Mouse (Mus musculus) CD4-positive, CD25-positive, alpha-beta regulatory T cell, adult 2 months (primary cell): ENCODE measurements around the gene Smarcb1.

Experiments used
- DNase-seq: peaks from one replicate; pipeline ENCODE4 v3.0.0-alpha.2; 2012; ENCODE audit warnings: low read depth, low spot score

The Smarcb1 gene

DNA sequence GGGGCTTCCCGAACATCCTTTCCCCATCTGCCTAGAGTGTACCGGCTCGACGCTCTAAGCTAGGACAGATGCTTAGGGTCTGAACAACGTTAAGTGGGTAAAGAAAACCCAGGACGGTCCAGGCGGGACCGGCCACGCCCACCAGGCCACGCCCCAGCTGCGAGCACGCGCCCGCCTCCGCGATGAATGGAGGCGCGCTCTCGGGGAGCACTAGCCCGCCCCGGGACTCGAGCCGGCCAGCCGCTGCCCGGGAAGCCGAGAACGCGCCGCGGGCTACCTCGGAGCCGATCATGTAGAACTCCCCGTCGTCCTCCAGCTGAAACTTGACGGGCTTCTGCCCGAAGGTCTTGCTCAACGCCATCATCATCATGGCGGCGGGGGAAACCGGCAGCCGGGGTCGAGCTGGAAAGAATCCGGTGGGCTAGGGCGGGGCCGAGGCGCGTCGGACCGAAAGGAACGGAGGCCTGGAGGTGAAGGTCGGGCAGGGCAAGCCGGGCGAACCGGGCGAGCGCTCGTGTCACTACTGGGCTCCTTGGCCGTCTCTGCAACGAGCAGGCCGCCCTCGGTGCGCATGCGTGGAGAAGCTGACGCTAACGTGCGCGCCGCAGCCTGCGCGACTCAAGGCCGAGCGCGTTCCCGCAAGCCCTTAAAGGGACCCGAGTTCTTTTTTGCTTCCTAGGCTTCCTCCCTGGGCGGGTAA is at the start of gene Smarcb1:
Gene Smarcb1 (minus strand): TSS at position 592 of the 700 bp plus-strand sequence.
- peak; percentile 98 for DNase-seq

DNA sequence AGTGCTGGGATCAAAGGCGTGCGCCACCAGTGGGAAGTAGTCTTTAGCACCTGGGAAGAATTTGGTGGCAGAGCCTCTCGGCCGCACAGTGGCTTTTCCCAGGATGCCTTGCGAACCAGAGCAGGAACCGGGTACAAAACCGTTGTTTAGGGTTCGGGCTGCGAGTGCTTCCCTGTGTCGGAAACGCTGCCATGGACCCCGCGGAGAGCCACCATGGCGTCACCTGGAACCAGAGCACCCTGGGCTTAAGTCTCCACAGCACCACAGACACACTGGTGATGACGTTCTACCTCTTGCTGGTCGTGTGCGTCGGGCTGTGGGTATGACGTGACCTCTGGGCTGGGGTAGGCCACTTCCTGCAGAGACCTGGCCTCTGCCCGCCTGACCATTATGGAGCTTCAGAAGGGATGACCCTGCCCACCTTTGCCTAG is 33.0 kb upstream of the Smarcb1 start, which contains the start of gene Gm5134:
Gene Gm5134 (plus strand): TSS at position 134 of the 431 bp plus-strand sequence.
- peak; percentile 58 for DNase-seq

DNA sequence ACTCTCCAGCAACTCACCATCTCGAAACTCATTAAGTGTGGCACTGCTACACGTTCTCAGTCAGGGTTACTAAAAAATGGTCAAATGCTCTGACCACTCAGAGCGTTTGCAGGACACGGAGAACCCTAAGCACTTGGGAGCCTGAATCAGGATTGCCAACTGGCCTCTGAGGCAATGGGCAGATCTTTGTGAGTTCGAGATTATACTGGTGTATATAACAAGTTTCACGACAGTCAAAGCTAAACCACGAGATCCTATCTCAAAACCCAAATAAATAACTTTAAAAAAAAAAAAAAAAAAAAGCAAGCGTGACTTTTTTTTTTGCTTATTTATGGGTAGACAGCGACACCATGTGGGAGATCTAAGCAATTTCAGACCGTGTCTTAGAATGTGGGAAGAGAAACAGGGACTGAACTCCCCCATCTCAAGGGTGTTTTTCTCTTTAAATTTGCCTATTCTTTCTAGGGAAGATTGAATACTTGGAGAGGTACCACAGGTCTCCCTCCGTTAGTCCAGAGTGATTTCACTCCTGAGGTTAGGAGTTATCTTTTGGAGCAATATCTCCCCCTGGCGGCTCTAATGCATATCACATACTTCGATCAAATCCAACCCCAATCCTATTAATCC is 30.1 kb upstream of the Smarcb1 start:
- DNase-seq: peak; percentile 84

DNA sequence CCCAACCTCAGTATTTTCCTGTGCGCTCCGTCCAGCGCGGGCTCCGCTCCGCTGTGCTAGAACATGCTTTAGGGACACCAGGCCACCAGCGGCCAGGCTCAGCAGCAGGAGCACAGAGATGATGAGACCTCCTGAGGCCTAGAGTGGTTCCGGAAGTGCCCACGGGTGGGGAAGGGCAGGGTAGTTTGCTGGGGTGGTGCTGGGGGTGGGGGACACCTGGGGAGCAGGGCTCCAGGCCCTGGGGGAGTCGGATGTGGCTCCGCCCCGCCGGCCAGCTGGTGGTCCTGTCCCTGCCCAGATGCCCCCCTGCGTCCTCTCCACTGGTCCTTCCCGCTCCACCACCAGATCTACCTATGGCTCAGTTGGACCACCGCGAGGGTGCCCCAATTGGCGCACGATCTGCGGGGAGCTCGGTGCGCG is 29.4 kb upstream of the Smarcb1 start:
- DNase-seq: peak; percentile 51

DNA sequence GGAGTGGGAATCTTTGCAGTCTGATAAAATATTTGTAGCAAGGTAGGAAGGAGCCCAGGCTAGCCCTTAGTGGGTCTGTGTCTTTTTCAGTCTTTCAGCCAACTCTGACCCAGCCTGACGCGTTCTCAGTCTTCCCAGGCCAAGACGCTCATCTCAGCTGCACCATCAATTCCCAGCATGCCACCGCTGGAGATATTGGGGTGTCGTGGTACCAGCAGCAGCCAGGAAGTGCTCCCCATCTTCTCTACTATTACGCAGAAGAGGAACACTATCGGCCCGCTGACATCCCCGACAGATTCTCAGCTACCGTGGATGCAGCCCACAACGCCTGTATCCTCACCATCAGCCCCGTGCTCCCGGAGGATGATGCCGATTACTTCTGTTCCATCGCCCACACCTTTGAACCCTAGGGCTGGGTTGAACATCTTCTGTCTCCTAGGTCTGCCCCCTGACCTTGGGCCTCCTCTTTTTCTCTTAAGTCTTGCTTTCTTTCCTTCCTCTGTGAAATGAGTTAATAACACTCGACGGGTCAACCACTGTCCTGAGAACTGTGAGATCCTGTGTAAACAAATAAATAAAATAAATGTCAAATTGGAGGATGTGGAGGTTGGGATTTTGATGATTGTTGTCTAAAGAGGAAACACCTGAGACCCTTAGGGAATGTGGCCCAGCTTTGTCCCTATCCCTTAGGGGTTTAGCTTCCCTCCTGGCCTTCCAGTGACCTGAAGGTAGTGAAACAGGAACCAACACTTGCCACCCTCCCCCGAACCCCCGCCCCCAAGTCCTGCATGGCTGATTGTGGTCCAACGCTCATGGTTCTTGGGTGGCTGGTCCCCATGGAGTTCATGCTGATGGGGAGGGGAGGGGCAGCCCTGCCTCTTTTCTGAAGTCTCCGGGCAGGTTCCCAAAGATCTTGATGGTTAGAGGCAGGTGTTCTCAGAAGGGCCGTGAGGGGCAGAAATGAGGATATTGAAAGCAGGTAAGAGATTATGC is 27.9 kb upstream of the Smarcb1 start:
- DNase-seq: no peak

DNA sequence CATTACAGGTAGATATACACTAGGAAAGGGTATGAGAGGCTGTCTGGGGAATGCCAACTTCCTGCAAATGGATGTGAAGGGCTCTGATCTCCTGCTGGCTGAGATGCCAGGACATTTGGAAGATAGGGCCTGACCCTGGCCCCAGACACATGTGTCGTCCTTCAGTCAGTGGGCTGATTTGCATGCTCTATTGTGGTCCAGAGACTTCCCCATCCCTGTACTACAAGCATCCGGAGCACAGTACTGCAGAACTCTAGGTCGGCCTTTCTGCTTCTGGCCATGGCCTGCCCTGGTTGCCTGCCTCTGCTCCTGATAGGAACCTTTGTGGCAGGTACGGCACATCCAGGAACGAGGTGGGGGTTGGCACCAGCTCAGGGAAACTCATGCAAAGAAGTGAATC is 26.7 kb upstream of the Smarcb1 start:
- DNase-seq: no peak

DNA sequence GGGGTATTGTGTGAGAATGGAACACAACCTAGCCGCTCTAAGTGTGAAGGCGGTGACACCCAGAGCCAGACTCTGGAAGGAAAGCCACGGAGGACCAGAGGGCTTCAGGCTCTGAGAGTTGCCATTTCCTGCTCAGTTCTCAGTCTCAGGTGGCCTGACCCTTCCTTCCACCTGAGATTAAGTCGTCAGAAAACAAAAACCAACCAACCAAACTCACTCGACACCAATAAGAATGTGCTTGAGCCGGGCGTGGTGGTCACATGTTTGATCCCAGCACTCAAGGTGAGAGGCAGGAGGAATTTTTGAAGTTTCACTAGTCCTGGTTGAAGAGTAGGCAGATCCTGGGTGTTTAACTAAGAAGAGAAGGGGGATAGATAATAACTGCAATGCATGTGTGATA is 24.5 kb upstream of the Smarcb1 start:
- DNase-seq: no peak

DNA sequence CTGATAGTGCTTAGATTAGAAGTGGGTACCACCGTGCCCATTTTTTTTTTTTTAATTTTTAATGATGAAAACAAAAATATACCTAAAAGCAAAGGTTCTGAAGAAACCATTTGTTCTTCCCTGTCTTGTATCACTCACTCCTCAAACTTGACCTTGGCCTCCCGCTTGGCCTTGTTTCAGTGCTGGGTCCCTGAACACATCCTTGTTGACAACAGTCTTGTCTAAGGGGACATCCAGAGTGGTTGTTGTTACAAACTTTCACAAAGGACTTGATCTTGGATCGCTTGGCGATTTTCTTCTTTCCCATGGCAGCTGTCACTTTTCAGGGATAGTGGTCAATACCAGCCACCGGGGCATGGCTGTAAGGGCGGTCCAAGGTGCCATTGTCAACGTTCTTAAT is 23.8 kb upstream of the Smarcb1 start:
- no peak for DNase-seq

DNA sequence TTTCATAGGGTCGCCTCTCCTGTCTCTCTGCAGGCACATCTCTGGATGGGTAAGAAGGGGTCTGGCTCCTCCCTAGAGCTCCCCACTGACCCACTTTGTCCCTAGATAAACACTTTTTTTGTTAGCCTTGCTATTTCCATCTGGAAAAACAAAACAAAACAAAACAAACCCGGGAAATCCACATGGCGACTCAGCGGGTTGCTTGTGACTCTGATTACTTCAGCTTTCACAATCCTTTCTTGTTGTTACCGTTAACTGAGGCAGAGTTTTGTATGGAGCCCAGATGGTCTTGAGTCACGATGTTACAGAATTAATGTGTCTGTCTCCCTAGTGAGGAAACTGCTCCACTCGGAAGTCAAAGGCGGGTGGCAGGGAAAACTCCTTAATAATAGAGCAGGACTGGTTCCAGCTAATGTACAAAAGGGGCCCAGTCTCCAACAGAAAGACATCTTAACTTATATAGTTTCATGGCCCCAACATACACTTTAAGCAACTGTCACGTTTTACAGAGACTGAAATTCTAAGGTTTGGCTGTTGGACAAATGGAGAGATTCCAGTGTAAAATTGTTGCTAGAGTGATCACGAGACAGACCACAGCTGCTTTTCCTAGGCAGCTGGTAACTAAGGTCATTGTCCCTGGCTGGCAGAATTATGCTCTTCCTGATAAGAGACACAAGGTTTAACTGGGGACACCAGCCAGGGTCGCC is 22.8 kb upstream of the Smarcb1 start:
- no peak for DNase-seq

DNA sequence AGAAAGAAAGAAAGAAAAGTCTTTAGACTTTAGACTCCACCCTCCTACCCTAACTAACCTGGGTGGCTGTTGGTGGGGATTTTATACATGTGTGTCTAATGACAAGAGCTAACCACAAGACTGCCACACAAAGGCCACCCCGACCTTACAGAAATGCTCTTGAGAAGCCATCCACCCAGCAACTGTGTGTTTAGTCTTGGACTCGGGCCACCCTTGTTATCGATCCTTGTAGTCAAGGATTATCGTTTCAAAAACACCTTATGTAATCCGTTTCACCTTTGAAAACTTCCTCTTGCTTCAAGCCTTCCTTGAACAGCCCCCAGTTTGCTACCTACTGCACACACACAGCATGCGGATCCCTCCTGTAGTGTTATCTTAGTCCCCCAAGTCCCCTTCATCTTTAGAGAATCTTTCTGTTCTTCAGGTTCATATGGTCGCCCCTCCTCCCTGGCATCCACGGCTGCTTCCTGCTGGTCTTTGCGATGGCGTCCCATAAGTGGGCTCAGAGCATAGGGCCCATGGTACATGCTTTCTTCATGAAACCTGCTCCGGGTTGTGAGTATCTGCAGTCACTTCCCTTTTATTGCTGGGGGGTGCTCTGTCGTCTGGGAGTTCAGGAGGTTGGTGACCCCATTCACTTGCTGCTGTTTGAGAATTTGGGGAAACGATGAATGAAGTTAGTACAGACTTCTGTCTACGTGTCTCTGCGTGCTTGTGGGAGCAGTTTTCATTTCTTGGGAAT is 21.5 kb upstream of the Smarcb1 start, which contains the start of gene Vpreb3:
Gene Vpreb3 (plus strand): TSS at position 322 of the 742 bp plus-strand sequence.
- no peak for DNase-seq

DNA sequence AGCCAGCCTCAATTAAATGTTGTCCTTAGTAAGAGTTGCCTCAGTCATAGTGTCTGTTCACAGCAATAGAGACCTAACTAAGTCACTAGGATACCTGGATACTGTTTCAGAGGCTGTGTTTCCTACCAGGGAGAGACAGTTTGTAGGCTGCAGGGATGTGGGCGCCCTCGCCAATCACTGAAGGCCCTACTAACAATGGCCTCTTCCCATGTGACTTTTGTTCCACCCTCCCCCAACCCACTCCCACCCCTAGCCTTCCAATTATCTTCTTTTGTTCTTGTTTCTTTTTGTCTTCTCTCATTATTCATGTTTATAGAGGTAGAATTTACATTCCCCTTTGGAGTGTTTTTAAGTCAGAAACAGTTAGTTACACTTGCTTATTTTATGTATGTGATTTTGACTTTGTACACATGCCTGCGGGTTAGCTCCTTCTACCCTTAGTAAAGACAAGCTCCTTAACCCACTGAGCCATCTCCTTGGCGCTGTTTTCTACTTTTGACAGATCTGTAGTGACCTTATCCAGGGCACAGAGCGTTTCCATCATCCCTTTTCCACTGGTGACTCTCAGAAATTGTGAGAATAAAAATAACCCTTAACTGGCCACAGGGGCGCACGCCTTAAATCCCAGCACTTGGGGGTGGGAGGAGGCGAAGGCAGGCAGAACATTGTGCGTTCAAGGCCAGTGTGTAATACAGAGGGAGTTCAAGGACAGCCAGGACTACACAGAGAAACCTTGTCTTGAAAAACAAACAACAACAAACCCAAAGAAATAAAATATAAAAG is 19.8 kb upstream of the Smarcb1 start:
- DNase-seq: no peak

DNA sequence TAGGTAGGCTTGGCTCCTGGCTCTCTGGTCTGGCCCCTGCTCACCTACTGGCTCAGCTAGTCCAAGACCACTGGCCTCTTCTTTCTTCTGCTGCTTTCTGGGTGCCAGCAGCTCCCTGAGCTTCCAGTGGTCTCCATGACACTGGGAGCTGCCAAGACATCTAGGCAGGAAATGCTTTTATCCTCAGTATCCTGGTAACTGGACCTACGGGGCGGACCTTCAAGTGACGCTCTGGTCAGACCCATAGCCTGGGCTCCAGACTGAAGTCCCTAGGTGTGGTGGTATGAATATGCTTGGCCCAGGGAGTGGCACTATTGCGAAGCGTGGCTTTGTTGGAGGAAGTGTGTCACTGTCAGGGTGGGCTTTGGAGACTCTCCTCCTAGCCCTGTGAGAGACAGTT is 19.1 kb upstream of the Smarcb1 start, which contains the start of gene Gm867:
Gene Gm867 (minus strand): TSS at position 153 of the 400 bp plus-strand sequence.
- DNase-seq: no peak

DNA sequence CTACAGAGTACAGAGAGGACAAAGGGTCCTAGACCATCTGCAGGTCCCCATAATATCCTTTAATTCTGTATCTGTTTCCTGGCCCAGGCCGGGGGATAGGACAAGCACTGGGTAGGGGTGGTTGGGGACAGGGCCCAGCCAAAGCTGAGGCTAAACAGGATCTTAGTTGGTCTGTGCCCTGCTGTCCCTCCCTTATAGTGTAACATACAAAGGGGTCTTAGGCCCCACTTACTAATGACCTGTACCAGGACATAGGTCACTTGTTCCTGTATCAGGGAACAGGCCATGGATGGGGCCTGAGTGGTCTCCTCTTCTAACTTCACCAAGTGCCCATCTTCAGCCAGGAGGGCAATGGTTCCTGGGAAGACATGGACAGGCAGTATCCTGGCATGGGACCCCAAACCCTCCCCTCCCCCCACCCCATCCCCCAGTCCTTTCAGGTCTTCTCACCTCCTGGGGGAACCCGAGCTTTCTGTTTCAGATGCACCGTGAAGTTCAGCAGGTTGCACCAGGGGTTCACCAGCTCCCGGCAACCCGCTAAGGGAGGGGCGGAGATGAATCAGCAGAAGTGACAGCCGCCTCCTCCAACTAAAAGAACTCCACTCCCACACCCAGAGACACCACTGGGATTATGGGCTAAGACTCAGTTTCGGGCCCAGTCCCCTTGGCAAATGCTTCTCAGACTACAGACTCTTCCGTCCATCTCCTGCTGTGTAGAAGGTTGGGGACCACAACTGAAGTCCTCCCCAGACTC is 18.2 kb upstream of the Smarcb1 start:
- peak; percentile 35 for DNase-seq

DNA sequence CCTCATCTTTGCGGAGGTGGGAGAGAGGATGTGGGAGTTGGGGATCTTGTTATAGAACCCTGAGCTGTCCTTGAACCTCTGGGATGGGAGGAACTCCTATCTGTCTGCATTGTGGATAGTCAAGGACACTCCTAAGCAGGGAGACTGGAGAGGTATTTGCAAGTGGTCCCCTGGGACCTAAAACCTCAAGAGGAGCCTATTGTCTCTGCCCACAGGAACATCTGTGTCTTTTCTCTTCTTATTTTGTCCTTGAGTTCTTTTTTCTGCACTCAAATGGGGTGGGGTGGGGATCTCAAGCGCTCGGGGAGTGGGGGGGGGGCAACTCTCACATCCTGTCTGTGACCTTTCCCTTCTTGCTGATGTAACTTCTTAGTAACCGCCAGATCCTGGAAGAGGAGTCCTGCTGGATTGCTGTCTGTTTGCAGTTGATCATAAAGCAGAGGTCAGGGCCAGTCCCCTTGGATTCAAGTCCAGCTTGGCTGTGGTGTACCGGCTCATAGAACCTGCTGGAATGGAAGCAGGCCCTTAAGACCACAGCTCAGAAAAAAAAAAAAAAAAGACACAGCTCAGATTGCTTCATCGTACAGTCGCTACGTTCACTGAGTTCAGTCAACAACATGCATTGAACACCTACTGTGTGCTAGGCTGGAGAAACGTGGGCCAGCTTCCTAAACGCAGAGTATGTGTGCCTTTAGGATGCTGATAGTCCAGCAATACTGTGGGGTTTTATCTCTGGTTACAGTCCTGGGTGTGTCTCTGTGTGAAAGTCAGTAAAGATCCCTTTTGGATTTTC is 16.6 kb upstream of the Smarcb1 start:
- DNase-seq: peak; percentile 64

DNA sequence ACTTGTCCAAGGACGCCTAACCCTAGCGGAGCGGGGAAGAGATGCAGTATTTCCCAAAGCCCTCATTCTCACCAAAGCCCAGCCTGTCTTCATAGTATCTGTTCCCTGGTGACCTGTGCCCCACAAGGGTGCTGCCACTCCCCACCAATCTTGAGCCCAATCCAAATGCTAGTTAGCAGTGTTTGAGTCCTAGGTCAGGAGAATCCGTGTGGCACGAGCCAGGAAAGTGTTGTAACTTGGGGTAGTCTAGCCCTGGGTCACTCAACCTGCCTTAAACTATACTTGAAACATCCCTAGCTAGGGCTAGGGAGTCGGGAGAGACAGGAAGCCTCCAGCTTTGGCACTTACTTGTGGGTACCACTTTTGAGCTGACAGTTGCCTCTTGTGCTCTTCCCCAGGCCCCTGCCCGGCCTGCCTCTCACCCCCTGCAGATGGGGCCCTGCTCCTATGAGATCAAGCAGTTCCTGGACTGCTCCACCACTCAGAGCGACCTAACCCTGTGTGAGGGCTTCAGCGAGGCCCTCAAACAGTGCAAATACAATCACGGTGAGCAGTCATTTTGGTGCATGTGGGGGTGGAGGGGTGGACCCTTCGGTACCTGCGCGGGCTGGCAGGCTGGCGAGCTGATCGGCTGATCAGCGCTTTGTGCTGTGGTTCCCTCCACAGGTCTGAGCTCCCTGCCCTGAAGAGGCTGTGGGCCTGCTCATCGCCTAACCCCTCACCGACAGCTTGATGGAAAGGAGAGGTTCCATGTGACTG is 15.7 kb upstream of the Smarcb1 start:
- DNase-seq: peak; percentile 39

DNA sequence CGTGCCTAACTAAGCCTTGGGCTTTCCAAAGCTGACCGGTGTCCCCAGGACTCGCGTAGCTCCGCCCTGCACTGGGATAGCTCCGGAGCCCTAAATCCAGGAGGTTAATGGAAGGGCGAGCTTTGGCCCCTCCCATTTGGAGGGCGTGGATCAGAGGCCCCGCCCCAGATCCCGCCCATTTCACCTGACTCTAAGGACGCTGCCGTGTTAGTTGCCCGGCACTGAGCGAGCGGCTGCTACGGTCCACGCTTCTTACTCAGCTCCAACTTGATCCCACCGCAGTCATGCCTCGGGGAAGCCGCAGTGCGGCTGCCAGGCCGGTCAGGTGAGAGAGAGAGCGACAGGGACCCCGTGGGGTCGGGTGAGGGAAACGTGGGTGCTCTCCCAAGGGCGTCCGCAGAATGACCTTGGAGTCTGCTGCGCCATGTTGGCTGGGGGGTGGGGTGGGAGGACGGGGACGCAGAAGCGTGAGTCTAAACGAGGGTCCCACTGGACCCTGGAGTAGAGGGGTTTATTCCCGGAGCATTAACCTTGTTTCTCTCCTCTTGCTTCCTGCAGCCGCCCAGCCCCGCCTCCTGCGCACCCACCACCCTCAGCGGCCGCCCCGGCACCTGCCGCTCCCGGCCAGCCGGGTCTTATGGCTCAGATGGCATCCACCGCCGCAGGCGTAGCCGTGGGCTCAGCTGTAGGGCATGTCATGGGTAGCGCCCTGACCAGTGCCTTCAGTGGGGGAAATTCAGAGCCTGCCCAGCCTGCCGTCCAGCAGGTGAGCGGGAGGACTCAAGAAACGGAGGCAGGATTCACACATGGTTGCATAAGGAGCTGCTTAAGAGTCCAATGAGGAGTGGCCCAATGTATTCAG is 14.5 kb upstream of the Smarcb1 start, which contains the start of gene Mmp11:
Gene Mmp11 (minus strand): TSS at position 817 of the 862 bp plus-strand sequence.
- DNase-seq: peak; percentile 89
